Mouse (Mus musculus) retina, postnatal 7 days (tissue): ENCODE results near the gene Neb.
"Not testable (repeated sequence)": the region's sequence is repeated elsewhere in the genome, so short reads cannot be mapped to it uniquely, and the experiment has no call there.

Experiments
- DNase-seq: peaks from one replicate; pipeline ENCODE4 v3.0.0-alpha.2; 2012; ENCODE audit warnings: low read depth, low spot score

The Neb gene

GRCm38 (mm10) chr2:52193629-52194028 lies 184.6 kb downstream of the Neb start:
- no peak for DNase-seq

GRCm38 (mm10) chr2:52179678-52180077 lies 198.6 kb downstream of the Neb start:
- no peak for DNase-seq

- no peak for DNase-seq
These were observed 200.5 kb downstream of the Neb start for GRCm38 (mm10) chr2:52177726-52178125.

GRCm38 (mm10) chr2:52177184-52177583 lies 201.1 kb downstream of the Neb start:
- no peak for DNase-seq

GRCm38 (mm10) chr2:52176537-52176936 lies 201.7 kb downstream of the Neb start:
- no peak for DNase-seq

- DNase-seq = no peak
These were observed 203.3 kb downstream of the Neb start for GRCm38 (mm10) chr2:52174951-52175350.

GRCm38 (mm10) chr2:52169243-52170005 lies 208.8 kb downstream of the Neb start:
- DNase-seq = no peak

- DNase-seq = no peak
These were observed 225.2 kb downstream of the Neb start for GRCm38 (mm10) chr2:52153064-52153463.

GRCm38 (mm10) chr2:52133351-52133750 lies 244.9 kb downstream of the Neb start:
- no peak for DNase-seq

- DNase-seq = not testable (repeated sequence)
These were observed 246.9 kb downstream of the Neb start for GRCm38 (mm10) chr2:52131370-52131769.

GRCm38 (mm10) chr2:52114086-52114485 lies 264.2 kb downstream of the Neb start:
- DNase-seq = no peak
